Mouse (Mus musculus) embryonic facial prominence, embryonic 14.5 days (tissue): ENCODE measurements around the gene Hsd11b1. TPM values are rescaled to one million over a fixed set of nuclear protein-coding genes. Genes with fewer than 3 reads are reported as not detected.

Source experiments
- ATAC-seq: fragments of 200-750 bp; cut with Nextera tagmentation; 2 replicates; pipeline ENCODE4 v1.8.0; 2017; ENCODE audit warnings: low read depth, moderate number of reproducible peaks, moderate TSS enrichment
- DNase-seq: peaks from one replicate; pipeline ENCODE4 v3.0.0-alpha.2; 2015; ENCODE audit warnings: low spot score
- H3K27ac ChIP-seq: fragments of 300-500 bp; sonication (generic); replicated peaks from 2 replicates; pipeline ENCODE4 v1.5.1; 2014; ENCODE audit warnings: low read depth, mild to moderate bottlenecking, low read length, moderate library complexity
- H3K27me3 ChIP-seq: fragments of 300-500 bp; sonication (generic); replicated peaks from 2 replicates; pipeline ENCODE4 v1.6.1; 2014; ENCODE audit warnings: low read length; ENCODE audit not compliant: control insufficient read depth, insufficient read depth
- H3K36me3 ChIP-seq: fragments of 300-500 bp; sonication (generic); 2 replicates; pipeline ENCODE4 v1.6.1; 2014; ENCODE audit warnings: low read length, mixed read lengths; ENCODE audit not compliant: control insufficient read depth, insufficient read depth
- H3K4me1 ChIP-seq: fragments of 300-500 bp; sonication (generic); 2 replicates; pipeline ENCODE4 v1.6.1; 2014; ENCODE audit warnings: antibody characterized with exemption, low read length; ENCODE audit not compliant: control insufficient read depth, insufficient read depth
- H3K4me2 ChIP-seq: fragments of 300-500 bp; sonication (generic); 2 replicates; pipeline ENCODE4 v1.6.1; 2014; ENCODE audit warnings: low read depth, mild to moderate bottlenecking, low read length, moderate library complexity, mixed read lengths
- H3K4me3 ChIP-seq: fragments of 300-500 bp; sonication (generic); 2 replicates; pipeline ENCODE4 v1.5.1; 2014; ENCODE audit warnings: low read depth, mild to moderate bottlenecking, low read length
- H3K9ac ChIP-seq: fragments of 300-500 bp; sonication (generic); 2 replicates; pipeline ENCODE4 v1.6.1; 2014; ENCODE audit warnings: low read depth, mild to moderate bottlenecking, low read length, moderate library complexity, mixed read lengths
- H3K9me3 ChIP-seq: fragments of 300-500 bp; sonication (generic); 2 replicates; pipeline ENCODE4 v1.6.1; 2016; ENCODE audit warnings: low read length; ENCODE audit not compliant: control insufficient read depth
- WGBS: fragments of 180-500 bp; shearing (Covaris S2); extraction: QIAGEN DNeasy Blood & Tissue Kit; methylation state at CpG from one replicate; pipeline ENCODE4 v1.1.7; 2014; 5-methylcytosine and 5-hydroxymethylcytosine counted together
- polyA plus RNA-seq: library from polyadenylated mRNA; unstranded; fragments of >200 nt; fragmentation: Nextera tagmentation; extraction: Ambion mirVana; gene quantifications from 2 replicates; pipeline ENCODE4 v1.2.1, GENCODE M21; 2014

Hsd11b1 gene
- polyA plus RNA-seq, 1 experiment from 2014 or later = 2.5 TPM

- H3K9me3 ChIP-seq = no peaks in the 10 kb centered on the region
- H3K4me2 ChIP-seq = no peak overlapping the region
- H3K27me3 ChIP-seq = no peaks in the 10 kb centered on the region
- no peak overlapping the region for H3K9ac ChIP-seq
- H3K36me3 ChIP-seq = no peaks in the 10 kb centered on the region
- no peaks in the 10 kb centered on the region for H3K4me1 ChIP-seq
- peak; percentile 56; the same call in 1 of the 2 replicates for ATAC-seq
- H3K27ac ChIP-seq = no peak overlapping the region
- no peak overlapping the region for H3K4me3 ChIP-seq
- peak; percentile 64 for DNase-seq
- WGBS = 81% methylated on average over 17 of the region's 18 CpGs
Observed at GRCm38 (mm10) chr1:193197494-193198205, 66.2 kb downstream of the Hsd11b1 start.

DNA sequence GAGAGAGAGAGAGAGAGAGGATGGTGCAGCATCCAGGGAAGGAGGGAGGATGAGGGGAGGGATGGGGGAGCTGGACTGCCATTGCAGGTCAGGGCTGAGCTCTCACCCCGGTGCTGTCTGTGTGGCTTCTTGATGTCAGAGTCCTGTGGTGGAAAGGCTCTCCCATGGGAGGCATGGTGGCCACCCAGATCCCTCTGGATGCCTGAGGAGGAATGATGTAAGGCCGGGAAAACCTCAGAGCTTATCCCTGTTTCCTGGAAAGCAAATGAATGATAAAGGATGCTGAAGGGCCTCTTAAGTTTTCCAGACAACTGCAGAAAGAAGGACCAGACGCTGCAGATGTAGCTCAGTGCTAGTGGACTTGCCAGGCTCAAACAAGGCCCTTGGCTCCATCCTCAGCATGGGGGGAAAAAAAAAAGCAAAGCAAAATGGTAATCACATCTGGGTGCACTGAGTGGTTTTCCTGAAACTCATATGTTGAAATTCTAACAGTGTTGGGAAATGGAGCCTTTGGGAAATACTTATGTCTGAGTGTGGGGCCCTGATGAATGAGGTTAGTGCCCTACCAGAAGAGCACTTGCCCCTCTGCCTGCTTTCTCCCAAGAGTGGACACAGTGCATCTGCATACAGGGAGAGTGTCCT lies 68.6 kb downstream of the Hsd11b1 start:
- Histone ChIP-seq H3K4me2 (no peak overlapping the region), H3K9me3 (no peaks in the 10 kb centered on the region), H3K4me3 (no peak overlapping the region), H3K4me1 (peaks cover 14% of the 10 kb centered on the region), H3K27me3 (no peaks in the 10 kb centered on the region), H3K36me3 (no peaks in the 10 kb centered on the region), H3K9ac (no peak overlapping the region), H3K27ac (no peak overlapping the region)
- no peak for ATAC-seq
- 56% methylated on average over 3 of the region's 3 CpGs for WGBS
- DNase-seq = no peak

- no peak overlapping the region for H3K4me2 ChIP-seq
- H3K9ac ChIP-seq = no peak overlapping the region
- H3K9me3 ChIP-seq = no peaks in the 10 kb centered on the region
- no peaks in the 10 kb centered on the region for H3K36me3 ChIP-seq
- no peak for ATAC-seq
- WGBS = 73% methylated on average over 3 of the region's 3 CpGs
- no peak for DNase-seq
- no peaks in the 10 kb centered on the region for H3K27me3 ChIP-seq
- peaks cover 21% of the 10 kb centered on the region for H3K4me1 ChIP-seq
- no peak overlapping the region for H3K4me3 ChIP-seq
- no peak overlapping the region for H3K27ac ChIP-seq
Observed at GRCm38 (mm10) chr1:193194416-193195140, 69.3 kb downstream of the Hsd11b1 start.

GRCm38 (mm10) chr1:193191675-193192283 lies 72.1 kb downstream of the Hsd11b1 start:
- H3K27ac ChIP-seq = no peak overlapping the region; the same call in 1 of the 2 replicates
- no peak overlapping the region for H3K4me3 ChIP-seq
- no peaks in the 10 kb centered on the region for H3K9me3 ChIP-seq
- no peak for ATAC-seq
- H3K27me3 ChIP-seq = no peaks in the 10 kb centered on the region
- no peaks in the 10 kb centered on the region for H3K36me3 ChIP-seq
- 0 out of 2 replicates have a peak overlapping the region, but pooled peaks have one; percentile 2 for H3K9ac ChIP-seq
- peaks cover 38% of the 10 kb centered on the region for H3K4me1 ChIP-seq
- WGBS = 83% methylated on average over 7 of the region's 7 CpGs
- DNase-seq = no peak
- no peak overlapping the region for H3K4me2 ChIP-seq

GRCm38 (mm10) chr1:193189771-193190170 lies 74.1 kb downstream of the Hsd11b1 start:
- Histone ChIP-seq H3K27me3 (no peaks in the 10 kb centered on the region), H3K27ac (peak overlapping the region; percentile 93), H3K36me3 (no peaks in the 10 kb centered on the region), H3K9me3 (no peaks in the 10 kb centered on the region), H3K4me1 (peaks cover 38% of the 10 kb centered on the region), H3K4me2 (no peak overlapping the region; the same call in 1 of the 2 replicates), H3K9ac (no peak overlapping the region), H3K4me3 (no peak overlapping the region)
- 21% methylated on average over 3 of the region's 3 CpGs for WGBS
- peak; percentile 41 for ATAC-seq
- peak; percentile 66 for DNase-seq

DNA sequence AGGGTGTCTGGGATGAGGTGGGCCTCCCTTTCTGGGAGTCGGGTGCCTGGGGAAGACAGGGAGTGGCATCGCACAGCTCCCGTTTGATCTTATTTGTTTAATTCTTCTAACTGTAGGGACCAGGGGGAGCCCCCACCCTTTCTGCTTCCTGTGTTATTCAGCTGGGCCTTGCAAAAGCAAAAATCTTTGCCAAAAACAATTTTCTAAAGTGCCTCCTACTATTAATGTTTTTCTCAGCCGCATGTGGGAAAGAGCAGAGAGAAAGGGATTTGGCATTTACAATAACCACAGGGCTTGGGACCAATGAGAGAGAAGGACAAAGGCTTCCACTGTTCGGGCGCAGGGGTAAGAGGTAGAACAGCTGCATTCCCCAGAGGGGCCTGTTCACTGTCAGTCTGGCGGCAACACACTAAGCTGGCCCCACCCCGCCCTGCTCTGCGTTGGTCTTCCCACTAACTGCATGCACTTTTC lies 74.7 kb downstream of the Hsd11b1 start:
- Histone ChIP-seq H3K4me3 (no peak overlapping the region), H3K27me3 (no peaks in the 10 kb centered on the region), H3K4me1 (peaks cover 38% of the 10 kb centered on the region), H3K36me3 (no peaks in the 10 kb centered on the region), H3K9me3 (no peaks in the 10 kb centered on the region), H3K9ac (peak overlapping the region; percentile 34), H3K27ac (peak overlapping the region; percentile 93), H3K4me2 (peak overlapping the region; percentile 25)
- WGBS = 3% methylated on average over 9 of the region's 9 CpGs
- peak; percentile 98 for ATAC-seq
- DNase-seq = peak; percentile 96

GRCm38 (mm10) chr1:193188257-193188656 lies 75.6 kb downstream of the Hsd11b1 start:
- 71% methylated on average over 6 of the region's 6 CpGs for WGBS

GRCm38 (mm10) chr1:193181104-193181503 lies 82.8 kb downstream of the Hsd11b1 start:
- H3K27me3 ChIP-seq = no peaks in the 10 kb centered on the region
- H3K36me3 ChIP-seq = no peaks in the 10 kb centered on the region
- no peak overlapping the region for H3K4me3 ChIP-seq
- no peaks in the 10 kb centered on the region for H3K9me3 ChIP-seq
- H3K4me2 ChIP-seq = no peak overlapping the region
- no peak overlapping the region for H3K9ac ChIP-seq
- ATAC-seq (no peak), DNase-seq (no peak)
- WGBS = 76% methylated on average over 3 of the region's 3 CpGs
- H3K4me1 ChIP-seq = no peaks in the 10 kb centered on the region
- H3K27ac ChIP-seq = no peak overlapping the region

More at GRCm38 (mm10) chr1:193188257-193188656, 75.6 kb downstream of the Hsd11b1 start:
- Histone ChIP-seq H3K4me2 (no peak overlapping the region), H3K9ac (no peak overlapping the region), H3K4me3 (no peak overlapping the region), H3K27ac (peak overlapping the region; percentile 93), H3K36me3 (no peaks in the 10 kb centered on the region), H3K9me3 (no peaks in the 10 kb centered on the region), H3K27me3 (no peaks in the 10 kb centered on the region), H3K4me1 (peaks cover 38% of the 10 kb centered on the region)
- DNase-seq = peak; percentile 65
- no peak for ATAC-seq
